Mouse (Mus musculus): ENCODE data around the gene Pcdh9. TPM values are rescaled to one million over a fixed set of nuclear protein-coding genes. Genes with fewer than 3 reads are reported as not detected.
A peak's percentile ranks its signal among the peaks of the same experiment; 100 is the strongest.

Gene Pcdh9
- total RNA-seq, 4 experiments from 2014 or later = 161 to 184 (median 166) TPM

GRCm38 (mm10) chr14:93564361-93564760 lies 326.1 kb downstream of the Pcdh9 start:
- no peak for DNase-seq (ENCODE audit: low spot score in 2 of 2)

DNA sequence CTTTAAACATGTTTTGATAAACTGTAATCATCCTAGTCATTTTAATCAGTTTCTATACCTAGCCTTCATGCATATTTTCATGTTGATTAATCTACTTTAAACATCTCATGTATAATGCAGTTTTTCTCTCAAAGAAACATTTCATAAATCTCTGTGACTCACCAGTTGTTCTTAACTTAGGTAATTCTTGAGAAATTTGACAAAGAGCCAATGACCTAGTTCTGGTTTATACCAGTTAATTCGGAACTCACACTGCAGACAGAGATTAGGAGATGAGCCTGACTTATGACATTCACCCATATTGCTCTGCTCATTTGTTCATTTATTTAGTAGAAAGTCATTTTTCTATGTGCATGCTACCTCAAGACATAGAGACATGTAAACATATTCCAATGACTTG lies 328.9 kb downstream of the Pcdh9 start:
- no peak for DNase-seq (ENCODE audit: low spot score in 2 of 2)

DNA sequence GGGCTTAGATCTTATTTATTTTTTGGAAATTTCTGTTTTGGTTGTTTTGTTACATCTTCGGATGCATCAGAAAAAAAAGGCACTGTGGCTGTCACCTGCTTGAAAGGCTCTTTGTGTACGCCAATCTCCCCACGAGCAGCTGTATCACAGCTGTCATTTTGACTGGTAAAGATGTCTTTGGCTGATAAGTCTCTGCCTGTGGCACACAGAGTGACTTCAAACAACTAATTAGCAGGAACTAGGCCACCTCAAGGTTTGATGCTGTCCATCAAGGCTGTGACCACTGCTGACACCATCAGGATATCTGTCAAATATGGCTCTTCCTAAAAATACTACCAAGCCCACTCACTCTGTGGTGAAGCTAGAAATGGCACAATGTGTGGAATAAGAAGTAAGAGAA lies 336.7 kb downstream of the Pcdh9 start:
- DNase-seq (ENCODE audit: low spot score in 2 of 2) = no peak

DNA sequence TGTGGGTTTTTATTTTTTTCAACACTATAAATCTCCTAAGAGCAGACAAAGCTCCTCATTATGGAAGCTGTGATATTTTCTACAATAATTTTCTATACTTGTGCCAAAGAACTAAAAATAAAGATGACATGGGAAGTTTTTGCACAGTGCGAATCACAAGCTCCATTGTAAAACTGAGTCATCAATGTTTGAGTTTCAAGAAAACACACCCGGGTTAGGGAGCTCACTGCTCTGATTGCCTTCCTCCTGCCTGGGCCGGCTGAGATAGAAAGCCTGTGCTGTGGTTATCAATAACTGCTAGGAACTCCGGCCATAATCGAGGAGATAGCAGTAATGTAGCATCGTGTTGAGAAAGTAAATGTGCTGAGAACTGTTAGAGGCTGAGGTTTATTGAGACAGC lies 344.9 kb downstream of the Pcdh9 start:
- DNase-seq (ENCODE audit: low spot score in 2 of 2) = no peak

- no peak for DNase-seq (ENCODE audit: low spot score in 2 of 2)
Observed at GRCm38 (mm10) chr14:93543970-93544627, 346.4 kb downstream of the Pcdh9 start.

- peak; percentile 73 to 77 for DNase-seq (ENCODE audit: low spot score in 2 of 2)
Observed at GRCm38 (mm10) chr14:93543561-93543960, 346.9 kb downstream of the Pcdh9 start.

DNA sequence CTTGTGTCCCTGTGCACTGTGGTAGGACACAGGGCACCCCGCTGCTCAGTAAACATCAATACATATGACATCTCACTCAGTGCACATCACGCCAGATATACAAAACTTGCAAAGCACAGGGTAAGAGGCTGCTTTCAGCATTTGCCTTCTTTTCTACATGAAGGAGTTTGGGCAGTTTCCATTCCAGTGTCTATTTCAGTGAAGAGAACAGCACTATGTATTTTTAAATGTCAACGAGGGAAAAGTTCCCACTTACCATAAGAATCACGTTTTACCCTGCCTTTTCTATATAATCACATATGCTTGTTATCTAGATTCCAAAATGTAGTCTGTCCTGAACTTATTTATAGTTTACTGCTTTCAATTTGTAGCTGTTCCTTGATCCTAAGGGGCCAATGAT lies 355.6 kb downstream of the Pcdh9 start:
- no peak for DNase-seq (ENCODE audit: low spot score in 2 of 2)

DNA sequence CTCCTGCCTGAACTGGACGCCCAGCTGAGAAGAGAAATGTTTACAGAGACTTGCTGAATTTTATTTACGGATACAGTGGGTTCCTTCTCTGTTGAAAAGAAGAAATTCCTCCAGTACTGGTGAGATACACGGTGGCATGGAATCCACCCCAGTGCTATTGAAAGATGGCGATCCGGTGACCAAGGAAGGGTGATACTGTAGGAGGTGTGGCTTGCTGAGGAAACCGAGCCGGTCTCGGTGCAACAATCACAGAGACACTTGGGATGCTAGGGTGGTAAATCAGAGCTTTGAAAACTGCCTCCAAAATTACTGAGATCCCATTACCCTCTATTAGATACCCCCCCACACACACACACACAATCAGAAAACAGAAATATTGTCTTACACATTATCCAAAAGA lies 367.0 kb downstream of the Pcdh9 start:
- DNase-seq (ENCODE audit: low spot score in 2 of 2) = no peak

GRCm38 (mm10) chr14:93520166-93520565 lies 370.3 kb downstream of the Pcdh9 start:
- DNase-seq (ENCODE audit: low spot score in 2 of 2) = no peak

DNA sequence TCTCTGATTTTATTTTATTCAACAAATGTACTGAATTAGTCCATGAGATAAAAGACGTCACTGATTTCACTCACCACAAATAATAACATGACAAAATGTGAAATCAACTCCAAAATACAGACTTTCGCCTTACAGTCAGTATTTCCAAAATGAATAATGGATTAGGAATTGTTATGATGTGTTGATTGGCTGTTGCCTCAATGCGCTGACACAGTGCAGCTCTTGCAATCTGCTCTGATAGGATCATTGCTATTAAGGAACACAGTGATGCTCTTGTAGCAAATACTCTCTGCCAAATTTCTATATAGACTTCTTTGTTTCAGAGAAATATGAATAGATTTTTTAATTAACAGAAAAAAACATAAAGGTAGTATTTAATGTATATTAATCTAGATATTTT lies 373.8 kb downstream of the Pcdh9 start:
- DNase-seq (ENCODE audit: low spot score in 2 of 2) = no peak

DNA sequence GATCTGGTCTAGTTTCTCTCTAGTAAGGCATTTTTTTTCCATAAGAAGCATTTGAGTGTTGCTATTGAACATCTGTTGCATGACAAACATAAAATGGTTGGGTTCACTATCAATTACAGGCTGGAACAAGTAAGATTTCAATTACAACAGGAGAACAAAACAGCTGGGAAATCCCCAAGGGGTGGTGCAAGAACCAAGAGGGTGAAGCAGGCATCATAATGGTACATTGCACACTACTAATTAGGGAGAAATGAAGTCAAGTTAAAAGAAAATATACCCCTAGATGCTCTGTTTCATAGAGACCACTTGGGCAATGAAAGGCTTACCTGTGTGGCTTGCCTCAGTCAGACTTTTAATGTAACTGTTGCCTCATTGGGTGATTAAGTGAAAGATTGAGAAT lies 384.4 kb downstream of the Pcdh9 start:
- DNase-seq (ENCODE audit: low spot score in 2 of 2) = no peak

- peak; percentile 44 to 65 for DNase-seq (ENCODE audit: low spot score in 2 of 2)
Observed at GRCm38 (mm10) chr14:93498813-93499690, 391.4 kb downstream of the Pcdh9 start.

- no peak for DNase-seq (ENCODE audit: low spot score in 2 of 2)
Observed at GRCm38 (mm10) chr14:93474991-93475390, 415.5 kb downstream of the Pcdh9 start.

GRCm38 (mm10) chr14:93472494-93472893 lies 418.0 kb downstream of the Pcdh9 start:
- no peak for DNase-seq (ENCODE audit: low spot score in 2 of 2)

DNA sequence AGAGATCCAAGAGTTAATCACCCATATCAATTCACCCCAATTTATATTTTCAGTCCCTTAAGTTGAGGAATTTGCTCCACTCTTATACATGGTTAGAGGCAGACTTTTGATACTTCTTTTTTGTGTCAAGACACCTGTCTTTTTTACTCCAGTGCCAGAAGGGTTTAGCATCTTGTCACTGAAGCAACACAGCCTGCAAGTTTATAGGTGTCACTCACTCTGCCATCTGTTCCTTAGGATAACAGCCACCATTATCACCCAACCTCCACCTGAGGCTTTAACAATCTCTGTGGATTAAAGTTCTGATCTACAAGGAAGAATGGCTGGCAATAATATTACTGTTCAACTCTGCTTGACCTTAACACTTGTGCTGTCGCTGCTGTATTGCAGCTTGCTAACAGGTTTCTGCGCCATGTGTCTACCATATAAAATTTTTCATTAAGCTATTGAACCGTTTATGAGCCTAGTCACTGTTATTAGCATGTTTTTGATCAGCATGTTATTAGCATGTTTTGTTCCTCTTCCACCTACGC lies 427.1 kb downstream of the Pcdh9 start:
- DNase-seq (ENCODE audit: low spot score in 2 of 2) = no peak

- no peak for DNase-seq (ENCODE audit: low spot score in 2 of 2)
Observed at GRCm38 (mm10) chr14:93450930-93451665, 439.4 kb downstream of the Pcdh9 start.

GRCm38 (mm10) chr14:93441852-93442251 lies 448.6 kb downstream of the Pcdh9 start:
- no peak for DNase-seq (ENCODE audit: low spot score in 2 of 2)

GRCm38 (mm10) chr14:93437226-93437625 lies 453.3 kb downstream of the Pcdh9 start:
- DNase-seq (ENCODE audit: low spot score in 2 of 2) = no peak

DNA sequence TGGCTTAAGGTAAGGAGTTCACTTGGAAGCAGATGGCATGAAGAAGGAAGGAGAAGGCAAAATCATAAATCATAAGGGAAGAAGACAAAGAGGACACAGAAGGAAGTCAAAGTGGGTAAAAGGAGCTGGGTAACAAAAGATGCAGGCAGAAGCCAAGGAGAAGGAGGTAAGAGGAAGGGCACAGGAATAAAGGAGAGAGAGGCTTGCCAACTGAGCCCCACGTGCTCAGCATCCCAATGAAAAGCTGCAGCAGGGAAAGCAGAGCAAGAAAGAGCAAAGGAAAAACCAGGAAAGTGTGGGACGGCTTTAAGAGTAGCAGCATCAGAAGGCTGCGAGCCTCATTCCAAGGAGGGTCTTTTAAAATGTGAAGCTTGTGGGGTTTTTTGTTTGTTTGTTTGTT lies 473.7 kb downstream of the Pcdh9 start:
- peak; percentile 31 to 45 for DNase-seq (ENCODE audit: low spot score in 2 of 2)

DNA sequence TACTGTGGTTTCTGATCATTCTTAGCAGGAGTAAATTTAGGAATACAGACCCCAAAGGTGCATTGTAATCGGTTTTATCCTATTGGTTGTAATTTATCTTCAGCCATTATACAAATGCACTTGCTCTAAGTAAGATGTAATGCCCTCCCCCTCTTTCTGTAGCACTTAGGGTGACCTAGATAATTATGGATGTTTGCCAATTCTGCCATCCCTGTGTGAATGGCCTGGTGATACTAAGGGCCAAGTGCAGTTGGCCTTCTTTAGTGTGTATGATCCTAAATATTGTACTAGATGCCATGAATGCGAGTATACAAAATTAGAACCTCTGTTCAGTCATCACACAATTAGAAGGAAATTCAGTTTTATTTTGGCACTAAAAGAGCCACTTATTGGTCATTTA lies 475.0 kb downstream of the Pcdh9 start:
- DNase-seq (ENCODE audit: low spot score in 2 of 2) = no peak

- no peak for DNase-seq (ENCODE audit: low spot score in 2 of 2)
Observed at GRCm38 (mm10) chr14:93409314-93409713, 481.2 kb downstream of the Pcdh9 start.

DNA sequence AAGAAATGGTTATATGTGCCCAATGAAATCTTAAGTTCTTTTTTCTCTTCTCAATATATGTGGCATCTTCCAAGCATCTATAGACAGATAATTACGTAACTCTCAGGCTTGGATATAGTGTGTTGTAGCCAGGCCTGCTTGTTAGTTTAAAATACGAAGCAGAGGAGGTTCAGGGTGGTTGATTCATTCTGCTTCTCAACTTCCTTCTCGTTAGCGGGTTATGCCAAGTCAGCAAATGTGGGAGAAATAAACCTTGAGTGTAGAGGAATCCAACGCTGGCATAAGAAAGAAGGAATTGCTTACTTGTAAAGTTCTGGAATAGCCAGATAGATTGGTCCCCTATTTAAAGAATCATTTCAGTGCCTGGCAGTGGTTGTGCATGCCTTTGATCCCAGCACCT lies 482.7 kb downstream of the Pcdh9 start:
- DNase-seq (ENCODE audit: low spot score in 2 of 2) = no peak
